Mouse (Mus musculus) right cerebral cortex, postnatal 36 days (tissue): ENCODE measurements around the gene Slco6c1.
A peak's percentile ranks its signal among the peaks of the same experiment; 100 is the strongest.

Experiments
- DNase-seq, 2 experiments: peaks; one replicate each; pipeline ENCODE4 v3.0.0; 2022; ENCODE audit warnings: low spot score in 2 of 2, mixed read lengths in 1 of 2

Slco6c1 gene

GRCm38 (mm10) chr1:97128201-97128600 lies at the start of gene Slco6c1:
Gene Slco6c1 (minus strand): TSS chr1:97128301.
- no peak for DNase-seq

- no peak for DNase-seq
These were observed 89.1 kb downstream of the Slco6c1 start for GRCm38 (mm10) chr1:97038982-97039381.

- no peak for DNase-seq
These were observed 89.6 kb downstream of the Slco6c1 start for GRCm38 (mm10) chr1:97038548-97038947.

- no peak for DNase-seq
These were observed 90.1 kb downstream of the Slco6c1 start for GRCm38 (mm10) chr1:97037955-97038354.

GRCm38 (mm10) chr1:97021388-97021787 lies 106.7 kb downstream of the Slco6c1 start:
- DNase-seq = no peak

- DNase-seq = no peak
These were observed 108.7 kb downstream of the Slco6c1 start for GRCm38 (mm10) chr1:97019404-97019803.

- DNase-seq = peak; percentile 27 to 40
These were observed 109.1 kb downstream of the Slco6c1 start for GRCm38 (mm10) chr1:97018978-97019377.
